Mouse (Mus musculus) embryonic facial prominence, embryonic 15.5 days (tissue): ENCODE measurements around the gene Prox1. TPM values are rescaled to one million over a fixed set of nuclear protein-coding genes. Genes with fewer than 3 reads are reported as not detected.
A peak's percentile ranks its signal among the peaks of the same experiment; 100 is the strongest.

ENCODE experiments used
- ATAC-seq: fragments of 200-750 bp; cut with Nextera tagmentation; 2 replicates; pipeline ENCODE4 v1.8.0; 2017; ENCODE audit warnings: low read depth, moderate TSS enrichment; ENCODE audit not compliant: insufficient number of reproducible peaks, low FRiP score, low TSS enrichment
- H3K27ac ChIP-seq: fragments of 300-500 bp; sonication (generic); replicated peaks from 2 replicates; pipeline ENCODE4 v1.5.1; 2015; ENCODE audit warnings: mild to moderate bottlenecking, inconsistent platforms
- H3K27me3 ChIP-seq: fragments of 300-500 bp; sonication (generic); 2 replicates; pipeline ENCODE4 v1.6.1; 2015; ENCODE audit warnings: inconsistent platforms
- H3K36me3 ChIP-seq: fragments of 300-500 bp; sonication (generic); 2 replicates; pipeline ENCODE4 v1.6.1; 2015; ENCODE audit warnings: mild to moderate bottlenecking, inconsistent platforms
- H3K4me1 ChIP-seq: fragments of 300-500 bp; sonication (generic); 2 replicates; pipeline ENCODE4 v1.6.1; 2015; ENCODE audit warnings: inconsistent platforms
- H3K4me2 ChIP-seq: fragments of 300-500 bp; sonication (generic); replicated peaks from 2 replicates; pipeline ENCODE4 v1.6.1; 2015; ENCODE audit warnings: mild to moderate bottlenecking, inconsistent platforms
- H3K4me3 ChIP-seq: fragments of 300-500 bp; sonication (generic); replicated peaks from 2 replicates; pipeline ENCODE4 v1.5.1; 2015; ENCODE audit warnings: mild to moderate bottlenecking, inconsistent platforms
- H3K9ac ChIP-seq: fragments of 300-500 bp; sonication (generic); 2 replicates; pipeline ENCODE4 v1.6.1; 2015; ENCODE audit warnings: inconsistent platforms
- H3K9me3 ChIP-seq: fragments of 300-500 bp; sonication (generic); replicated peaks from 2 replicates; pipeline ENCODE4 v1.6.1; 2016; ENCODE audit warnings: inconsistent platforms
- WGBS: fragments of 180-500 bp; shearing (Covaris S2); methylation state at CpG from one replicate; pipeline ENCODE4 v1.1.7; 2015; 5-methylcytosine and 5-hydroxymethylcytosine counted together
- polyA plus RNA-seq: library from polyadenylated mRNA; unstranded; fragments of >200 nt; fragmentation: Nextera tagmentation; extraction: Ambion mirVana; gene quantifications from 2 replicates; pipeline ENCODE4 v1.2.1, GENCODE M21; 2015

Gene Prox1
- polyA plus RNA-seq, 1 experiment from 2014 or later, result 2.4 TPM

- peaks cover 72% of the 10 kb centered on the region for H3K27me3 ChIP-seq
- no peak overlapping the region for H3K27ac ChIP-seq
- H3K36me3 ChIP-seq, result no peaks in the 10 kb centered on the region
- no peaks in the 10 kb centered on the region for H3K9me3 ChIP-seq
- H3K4me1 ChIP-seq, result peaks cover 47% of the 10 kb centered on the region
- H3K4me2 ChIP-seq, result peak overlapping the region; percentile 19; the same call in 1 of the 2 replicates
- WGBS, result 4% methylated on average over 24 of the region's 24 CpGs
- no peak overlapping the region for H3K9ac ChIP-seq
- peak overlapping the region; percentile 1; the same call in 1 of the 2 replicates for H3K4me3 ChIP-seq
- no peak for ATAC-seq
These were observed 2.5 kb upstream of the Prox1 start for GRCm38 (mm10) chr1:190172979-190173461.

DNA sequence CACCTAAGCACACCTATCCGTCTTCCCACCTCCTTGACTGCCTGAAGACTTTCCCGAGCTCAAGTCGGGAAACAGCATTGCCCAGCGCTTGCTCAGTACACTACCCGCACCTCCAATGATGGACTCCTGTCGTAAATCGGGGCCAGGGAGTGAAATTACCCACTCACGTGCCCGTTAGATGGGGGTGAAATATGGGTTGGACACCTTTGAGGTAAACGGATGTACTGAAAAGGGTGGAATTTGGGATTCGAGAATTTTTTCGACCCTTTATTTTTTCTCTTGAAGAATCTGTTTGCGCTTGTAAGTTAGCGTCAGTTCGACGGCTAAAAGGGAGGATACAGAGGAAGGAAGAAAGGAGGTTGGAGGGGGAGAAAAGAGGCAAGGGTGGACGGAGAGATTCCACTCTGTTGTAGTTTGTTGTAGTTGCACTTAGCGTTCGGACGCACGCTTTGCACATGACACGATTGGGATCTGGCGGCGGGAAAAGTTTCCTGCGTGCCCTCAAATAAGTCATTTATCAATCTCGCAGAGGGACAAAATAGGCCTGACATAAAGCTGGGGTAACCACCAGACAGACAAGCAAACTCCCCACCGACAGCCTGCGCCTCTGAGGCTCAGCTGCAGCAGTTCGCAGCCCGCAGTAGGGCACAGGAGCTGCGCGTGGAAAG, 1.9 kb upstream of the Prox1 start:
- Histone ChIP-seq H3K9ac (no peak overlapping the region), H3K36me3 (no peaks in the 10 kb centered on the region), H3K9me3 (no peaks in the 10 kb centered on the region), H3K4me1 (peaks cover 47% of the 10 kb centered on the region), H3K27ac (no peak overlapping the region), H3K4me2 (peak overlapping the region; percentile 19; the same call in 1 of the 2 replicates), H3K4me3 (peak overlapping the region; percentile 1; the same call in 1 of the 2 replicates), H3K27me3 (peaks cover 76% of the 10 kb centered on the region)
- 8% methylated on average over 32 of the region's 32 CpGs for WGBS
- no peak for ATAC-seq

- H3K4me1 ChIP-seq, result peaks cover 47% of the 10 kb centered on the region
- peaks cover 80% of the 10 kb centered on the region for H3K27me3 ChIP-seq
- WGBS, result 3% methylated on average over 12 of the region's 12 CpGs
- no peak overlapping the region for H3K9ac ChIP-seq
- ATAC-seq, result no peak
- H3K36me3 ChIP-seq, result no peaks in the 10 kb centered on the region
- no peak overlapping the region for H3K4me3 ChIP-seq
- H3K9me3 ChIP-seq, result no peaks in the 10 kb centered on the region
- H3K4me2 ChIP-seq, result no peak overlapping the region
- no peak overlapping the region for H3K27ac ChIP-seq
These were observed 1.2 kb upstream of the Prox1 start for GRCm38 (mm10) chr1:190171750-190172149.

GRCm38 (mm10) chr1:190171341-190171740, 827 bp upstream of the Prox1 start:
- Histone ChIP-seq H3K9ac (no peak overlapping the region), H3K4me1 (peaks cover 47% of the 10 kb centered on the region)

GRCm38 (mm10) chr1:190170819-190171216, 304 bp upstream of the Prox1 start:
- 0% methylated on average over 22 of the region's 24 CpGs for WGBS
- no peaks in the 10 kb centered on the region for H3K36me3 ChIP-seq
- H3K4me1 ChIP-seq, result peaks cover 47% of the 10 kb centered on the region
- no peaks in the 10 kb centered on the region for H3K9me3 ChIP-seq
- peak overlapping the region; percentile 65 for H3K4me3 ChIP-seq
- H3K4me2 ChIP-seq, result peak overlapping the region; percentile 95
- peak; percentile 52 for ATAC-seq
- H3K9ac ChIP-seq, result peak overlapping the region; percentile 44; the same call in 1 of the 2 replicates
- peaks cover 73% of the 10 kb centered on the region for H3K27me3 ChIP-seq
- H3K27ac ChIP-seq, result no peak overlapping the region

More at GRCm38 (mm10) chr1:190171341-190171740, 827 bp upstream of the Prox1 start:
- H3K4me3 ChIP-seq, result peak overlapping the region; percentile 65
- no peaks in the 10 kb centered on the region for H3K36me3 ChIP-seq
- H3K27ac ChIP-seq, result no peak overlapping the region
- H3K27me3 ChIP-seq, result peaks cover 78% of the 10 kb centered on the region
- H3K4me2 ChIP-seq, result peak overlapping the region; percentile 95
- no peak for ATAC-seq
- H3K9me3 ChIP-seq, result no peaks in the 10 kb centered on the region
- WGBS, result 8% methylated on average over 10 of the region's 10 CpGs

- 1% methylated on average over 51 of the region's 51 CpGs for WGBS
- Histone ChIP-seq H3K27ac (no peak overlapping the region), H3K9me3 (no peaks in the 10 kb centered on the region), H3K4me3 (peak overlapping the region; percentile 65), H3K4me2 (peak overlapping the region; percentile 95), H3K36me3 (no peaks in the 10 kb centered on the region), H3K9ac (peak overlapping the region; percentile 39), H3K4me1 (peaks cover 31% of the 10 kb centered on the region), H3K27me3 (peaks cover 63% of the 10 kb centered on the region)
- ATAC-seq, result no peak
These were observed 1.5 kb downstream of the Prox1 start for GRCm38 (mm10) chr1:190168761-190169671.

DNA sequence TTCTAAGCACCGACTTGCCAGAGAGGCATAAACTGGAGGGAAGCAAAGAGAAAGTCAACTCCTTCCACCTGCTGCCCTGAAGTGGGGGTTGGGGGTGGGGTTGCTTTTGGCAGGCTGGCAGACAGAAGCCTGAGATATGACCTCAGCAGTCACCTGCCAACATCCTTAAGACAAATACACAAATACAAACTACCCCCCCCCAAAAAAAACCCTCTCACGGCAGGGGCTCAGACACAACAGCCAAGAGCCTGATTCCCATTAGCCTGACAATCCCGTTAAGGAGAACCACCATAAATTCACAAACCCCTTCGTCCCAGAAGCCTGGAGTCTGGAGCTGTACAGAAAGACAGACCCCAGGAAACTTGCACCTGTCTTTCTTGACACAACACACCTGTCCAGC, 2.4 kb downstream of the Prox1 start:
- Histone ChIP-seq H3K9ac (no peak overlapping the region), H3K27me3 (peaks cover 55% of the 10 kb centered on the region), H3K27ac (no peak overlapping the region), H3K36me3 (no peaks in the 10 kb centered on the region), H3K9me3 (no peaks in the 10 kb centered on the region), H3K4me3 (peak overlapping the region; percentile 65; the same call in 1 of the 2 replicates), H3K4me2 (peak overlapping the region; percentile 95), H3K4me1 (peaks cover 25% of the 10 kb centered on the region)
- WGBS, result under 1% methylated on average over 4 of the region's 4 CpGs
- no peak for ATAC-seq

DNA sequence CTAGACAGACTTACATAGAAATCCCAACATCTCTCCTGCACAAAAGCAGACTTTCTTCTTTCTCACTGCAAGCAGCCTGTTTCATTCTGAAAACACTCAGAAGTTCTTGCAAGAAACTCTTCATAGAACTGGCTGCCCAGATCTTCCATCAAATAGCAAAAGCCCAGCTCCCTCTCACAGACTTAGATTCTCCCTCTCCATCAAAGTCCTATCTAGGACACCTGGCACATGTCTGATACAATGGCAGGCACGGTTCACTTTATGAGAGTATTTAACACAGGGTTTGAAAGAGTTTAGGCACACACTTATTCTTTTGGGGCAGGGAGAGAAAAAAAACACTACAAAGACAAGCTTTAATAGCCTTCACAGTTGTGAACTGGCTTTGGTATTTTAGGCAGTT, 2.9 kb downstream of the Prox1 start:
- Histone ChIP-seq H3K27ac (no peak overlapping the region), H3K27me3 (peaks cover 50% of the 10 kb centered on the region), H3K4me1 (peaks cover 20% of the 10 kb centered on the region), H3K4me2 (no peak overlapping the region), H3K9me3 (no peaks in the 10 kb centered on the region), H3K4me3 (no peak overlapping the region), H3K36me3 (no peaks in the 10 kb centered on the region), H3K9ac (no peak overlapping the region)
- ATAC-seq, result no peak
- 7% methylated on average over 1 of the region's 1 CpGs for WGBS

DNA sequence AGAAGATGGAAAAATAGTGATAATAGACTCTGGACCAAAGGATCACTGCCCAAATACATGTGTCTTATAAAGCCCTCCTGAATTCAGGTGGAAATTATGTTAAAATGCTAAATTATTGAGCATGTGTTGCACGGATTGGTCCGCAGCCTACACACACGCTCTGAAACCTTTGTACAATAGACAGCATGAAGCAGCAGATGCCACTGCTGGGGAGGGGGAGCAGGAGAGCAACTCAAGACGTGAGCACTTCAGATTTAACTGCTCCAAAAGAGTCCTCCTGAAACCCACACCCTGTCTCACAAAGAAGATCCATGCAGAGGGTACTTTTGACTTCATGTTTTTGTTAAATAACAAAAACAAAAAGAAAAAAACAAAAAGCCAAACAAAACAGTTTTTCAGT, 5.0 kb downstream of the Prox1 start:
- ATAC-seq, result no peak
- Histone ChIP-seq H3K9ac (no peak overlapping the region), H3K9me3 (no peaks in the 10 kb centered on the region), H3K36me3 (no peaks in the 10 kb centered on the region), H3K4me2 (no peak overlapping the region), H3K27ac (no peak overlapping the region), H3K27me3 (peaks cover 29% of the 10 kb centered on the region), H3K4me1 (peaks cover 15% of the 10 kb centered on the region), H3K4me3 (no peak overlapping the region)
- 33% methylated on average over 4 of the region's 4 CpGs for WGBS

DNA sequence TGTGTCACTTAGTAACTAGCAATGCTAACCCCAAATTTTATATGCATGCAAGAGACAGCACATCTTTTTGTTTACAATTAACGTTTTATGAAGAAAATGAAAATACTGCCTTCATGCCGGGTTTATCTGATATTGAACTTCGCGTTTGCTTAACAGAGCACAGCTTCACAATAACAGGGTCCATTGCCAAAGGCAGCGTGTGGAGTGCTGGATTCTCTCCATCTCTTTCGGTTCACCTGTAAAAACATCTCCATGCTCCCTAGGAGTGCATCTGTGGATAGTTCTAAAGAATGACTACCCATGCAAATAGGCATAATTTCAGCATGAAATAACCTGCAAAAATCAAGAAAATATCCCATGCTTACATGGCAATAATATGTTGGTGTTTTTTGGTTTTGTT, 7.0 kb downstream of the Prox1 start:
- Histone ChIP-seq H3K4me3 (no peak overlapping the region), H3K4me2 (no peak overlapping the region), H3K36me3 (no peaks in the 10 kb centered on the region), H3K9me3 (no peaks in the 10 kb centered on the region), H3K27ac (no peak overlapping the region), H3K9ac (no peak overlapping the region), H3K27me3 (peaks cover 26% of the 10 kb centered on the region), H3K4me1 (peaks cover under 1% of the 10 kb centered on the region; the same call in 1 of the 2 replicates)
- ATAC-seq, result no peak
- WGBS, result 78% methylated on average over 6 of the region's 6 CpGs
